Mouse (Mus musculus) v-Abl transformed pro-B cells (cell line): ENCODE measurements around the gene Mycbpap.

Experiments used
- in situ Hi-C, 2 experiments: fragments of 400-800 bp; cut with MboI; formaldehyde crosslinking; loops; one replicate each; pipeline ENCODE4 v1.15.1; 2025; ENCODE audit not compliant: unreplicated experiment in 2 of 2

The Mycbpap gene

GRCm38 (mm10) chr11:94521219-94521843 lies at the start of gene Mycbpap:
Gene Mycbpap, minus strand, starts transcription at chr11:94521742.
- in situ Hi-C loops, result no loop called here

GRCm38 (mm10) chr11:94570612-94571011 lies 49.1 kb upstream of the Mycbpap start:
- in situ Hi-C loops, result no loop called here

- in situ Hi-C loops, result no loop called here
Measured at GRCm38 (mm10) chr11:94567326-94567725, 45.8 kb upstream of the Mycbpap start.

GRCm38 (mm10) chr11:94566534-94566933 lies 45.0 kb upstream of the Mycbpap start:
- in situ Hi-C loops, result no loop called here

GRCm38 (mm10) chr11:94565151-94565479 lies 43.6 kb upstream of the Mycbpap start:
- in situ Hi-C loops, result no loop called here

GRCm38 (mm10) chr11:94564437-94565150 lies 43.1 kb upstream of the Mycbpap start, which contains the start of gene Chad:
Gene Chad, plus strand, starts transcription at chr11:94565047.
- in situ Hi-C loops, result no loop called here

GRCm38 (mm10) chr11:94563821-94564220 lies 42.3 kb upstream of the Mycbpap start:
- in situ Hi-C loops, result no loop called here

GRCm38 (mm10) chr11:94563383-94563782 lies 41.8 kb upstream of the Mycbpap start:
- in situ Hi-C loops, result no loop called here

GRCm38 (mm10) chr11:94558226-94558625 lies 36.7 kb upstream of the Mycbpap start:
- in situ Hi-C loops, result no loop called here

GRCm38 (mm10) chr11:94550442-94550744 lies 28.9 kb upstream of the Mycbpap start:
- in situ Hi-C loops, result loop anchor here (5.0 kb wide), 2 partner anchors 67 to 87 kb away; no protein-coding TSS in a partner anchor

- in situ Hi-C loops, result loop anchor here (5.0 kb wide), 2 partner anchors 67 to 87 kb away; no protein-coding TSS in a partner anchor
Measured at GRCm38 (mm10) chr11:94549691-94550441, 28.3 kb upstream of the Mycbpap start.

GRCm38 (mm10) chr11:94548888-94549690 lies 27.5 kb upstream of the Mycbpap start, which contains the start of gene Rsad1:
Gene Rsad1, minus strand, starts transcription at chr11:94549255.
- in situ Hi-C loops, result no loop called here

- in situ Hi-C loops, result no loop called here
Measured at GRCm38 (mm10) chr11:94548041-94548784, 26.7 kb upstream of the Mycbpap start.

GRCm38 (mm10) chr11:94547271-94547670 lies 25.7 kb upstream of the Mycbpap start:
- in situ Hi-C loops, result no loop called here

GRCm38 (mm10) chr11:94546381-94546780 lies 24.8 kb upstream of the Mycbpap start:
- in situ Hi-C loops, result no loop called here

GRCm38 (mm10) chr11:94544422-94544821 lies 22.9 kb upstream of the Mycbpap start:
- in situ Hi-C loops, result no loop called here

GRCm38 (mm10) chr11:94543932-94544331 lies 22.4 kb upstream of the Mycbpap start:
- in situ Hi-C loops, result no loop called here

GRCm38 (mm10) chr11:94543344-94543743 lies 21.8 kb upstream of the Mycbpap start:
- in situ Hi-C loops, result no loop called here

GRCm38 (mm10) chr11:94542400-94542799 lies 20.9 kb upstream of the Mycbpap start:
- in situ Hi-C loops, result no loop called here

- in situ Hi-C loops, result no loop called here
Measured at GRCm38 (mm10) chr11:94539761-94540160, 18.2 kb upstream of the Mycbpap start.
